Mouse (Mus musculus) mouse embryonic stem cell (cell line): ENCODE measurements around the gene Rph3a.

Source experiments
- in situ Hi-C, 2 experiments: fragments of 300-500 bp; cut with MboI; formaldehyde crosslinking; loops; 1 replicate in 1 of 2; 3 replicates in 1 of 2; pipeline ENCODE4 v1.14.3; 2019 to 2020; ENCODE audit warnings: low sequenced_read_pairs in 2 of 2, low pct_unique_long_range_greater_than_20kb in 1 of 2, mixed read lengths in 1 of 2; ENCODE audit not compliant: unreplicated experiment in 1 of 2

Rph3a gene

DNA sequence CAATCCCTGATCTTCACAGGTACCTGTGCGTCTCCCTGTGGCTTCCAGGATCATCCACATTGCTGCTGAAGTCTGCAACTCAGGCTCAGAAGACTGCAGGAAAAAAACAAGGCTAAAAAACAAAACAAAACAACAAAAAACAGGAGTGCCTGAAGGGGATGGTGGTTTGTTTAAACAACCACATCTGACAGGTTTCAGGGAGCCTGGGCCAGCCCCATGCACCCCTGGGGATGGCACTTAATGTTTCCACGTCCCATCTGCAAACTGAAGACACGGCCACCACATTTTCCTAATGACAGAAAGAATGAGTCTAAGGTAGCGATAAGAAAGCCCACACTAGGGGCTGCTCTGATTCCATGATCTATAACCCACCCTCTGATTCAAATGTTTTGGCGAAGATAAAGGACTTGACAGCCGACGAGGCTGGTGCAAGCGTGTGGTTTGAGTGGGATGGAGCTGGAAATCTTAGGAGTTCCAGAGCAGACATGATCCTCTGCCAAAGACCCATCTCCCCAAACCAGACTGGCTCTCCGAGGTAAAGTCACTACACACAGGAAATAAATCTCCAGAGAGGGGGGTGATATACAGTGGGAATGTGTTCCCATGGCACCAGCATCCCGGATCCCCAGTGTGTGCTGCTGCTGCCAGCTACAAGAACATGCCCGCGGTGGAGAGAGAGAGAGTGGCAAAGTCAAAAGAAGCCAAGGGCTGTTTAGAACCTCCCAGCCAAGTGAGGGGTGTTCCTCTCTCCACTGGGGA, at the start of gene Rph3a:
TSS of gene Rph3a (minus strand) at position 282 of the 759 bp plus-strand sequence.
- in situ Hi-C loops: no loop called here

DNA sequence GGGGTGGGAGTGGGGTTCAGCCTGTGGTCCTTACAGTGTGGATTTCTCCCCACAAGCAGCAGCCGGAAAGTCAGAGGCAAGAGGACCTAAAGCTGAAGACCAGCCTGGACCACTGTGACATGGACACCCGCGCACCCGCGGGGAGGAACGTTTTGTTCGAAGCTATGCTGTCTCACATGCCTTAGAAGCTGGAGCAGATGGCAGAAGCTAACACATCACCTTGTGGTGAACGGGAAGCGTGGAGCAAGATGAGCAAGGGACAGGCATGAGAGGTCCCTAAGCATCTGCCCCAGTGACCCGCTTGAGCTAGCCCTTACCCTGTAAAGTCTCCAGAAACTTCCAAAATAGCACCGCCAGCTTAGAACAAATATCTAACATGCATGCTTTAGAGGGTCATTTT, 48.4 kb upstream of the Rph3a start:
- in situ Hi-C loops: no loop called here

DNA sequence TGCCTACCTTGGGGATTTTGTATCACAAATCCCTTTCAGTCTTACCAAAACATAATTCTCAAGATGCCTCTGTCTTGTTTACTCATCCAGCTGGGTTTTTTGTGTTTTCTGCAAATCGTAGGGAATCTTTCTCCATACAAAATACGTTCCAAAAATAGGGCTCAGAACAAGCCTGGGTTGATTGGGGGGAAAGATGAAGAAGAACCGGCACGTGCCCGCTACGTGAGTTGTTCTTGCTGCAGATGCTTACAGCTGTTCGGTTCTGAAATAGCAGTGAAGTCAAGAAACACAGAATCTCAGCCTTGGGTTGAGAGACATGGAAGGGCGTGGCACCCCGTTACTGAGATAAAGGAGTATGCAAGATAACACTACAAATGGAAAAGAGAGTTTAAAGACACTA, 44.0 kb upstream of the Rph3a start:
- in situ Hi-C loops: no loop called here

DNA sequence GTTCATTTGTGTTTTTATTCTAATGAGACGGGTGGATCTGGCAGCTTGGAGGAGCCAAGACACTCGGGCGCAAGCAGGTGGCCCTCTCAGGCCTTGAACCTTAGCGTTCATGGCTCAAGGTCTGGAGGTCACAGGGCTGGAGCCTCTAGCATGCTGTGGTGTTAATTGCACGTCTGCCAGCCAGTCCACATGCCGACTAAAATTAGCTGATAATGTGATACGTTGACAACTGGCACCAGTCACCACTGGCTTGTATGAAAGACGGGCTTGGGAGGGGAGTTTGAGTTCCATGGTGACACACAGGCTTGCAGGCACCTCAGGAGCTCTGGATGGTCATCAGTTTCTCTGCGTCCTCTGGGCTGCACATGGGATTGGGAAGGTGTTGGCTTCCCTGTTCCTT, 31.9 kb upstream of the Rph3a start:
- in situ Hi-C loops: no loop called here

DNA sequence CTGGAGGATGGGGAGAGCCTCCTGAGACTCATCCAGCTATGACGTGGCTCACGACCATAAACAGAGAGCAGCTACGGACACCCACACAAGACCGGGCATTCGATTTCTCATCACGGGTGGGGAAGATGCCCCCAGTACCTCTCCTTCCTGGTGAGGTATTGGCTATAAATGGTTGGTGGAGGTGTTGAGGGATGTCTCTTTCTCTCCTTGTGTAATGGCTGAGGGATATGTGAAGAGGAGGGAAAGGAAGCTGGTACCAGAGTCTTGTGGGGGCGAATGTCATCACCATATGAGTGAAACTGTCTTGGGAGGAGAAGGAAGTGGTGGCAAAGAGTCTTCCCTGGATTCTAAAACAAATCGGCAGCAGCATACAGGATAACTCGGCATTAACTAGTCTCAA, 29.6 kb upstream of the Rph3a start:
- in situ Hi-C loops: no loop called here

DNA sequence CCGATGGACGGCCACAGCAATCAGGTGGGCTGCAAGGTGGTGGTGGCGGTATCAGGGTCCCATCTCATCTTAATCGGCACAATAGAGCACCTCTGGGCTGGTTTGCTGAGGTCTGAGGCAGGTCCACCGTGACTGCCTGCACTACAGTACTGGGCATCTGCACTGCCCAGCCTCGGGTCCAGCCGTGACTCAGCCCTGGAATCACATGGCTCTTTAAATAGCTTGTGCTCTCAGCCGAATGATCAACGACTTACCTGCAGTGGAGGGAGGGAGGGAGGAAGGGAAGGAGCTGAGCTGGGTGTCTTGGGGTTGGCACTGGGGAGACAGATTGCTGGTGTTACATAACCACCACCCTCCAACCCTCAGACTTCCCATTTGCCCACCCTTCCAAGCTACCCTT, 20.3 kb upstream of the Rph3a start:
- in situ Hi-C loops: no loop called here

DNA sequence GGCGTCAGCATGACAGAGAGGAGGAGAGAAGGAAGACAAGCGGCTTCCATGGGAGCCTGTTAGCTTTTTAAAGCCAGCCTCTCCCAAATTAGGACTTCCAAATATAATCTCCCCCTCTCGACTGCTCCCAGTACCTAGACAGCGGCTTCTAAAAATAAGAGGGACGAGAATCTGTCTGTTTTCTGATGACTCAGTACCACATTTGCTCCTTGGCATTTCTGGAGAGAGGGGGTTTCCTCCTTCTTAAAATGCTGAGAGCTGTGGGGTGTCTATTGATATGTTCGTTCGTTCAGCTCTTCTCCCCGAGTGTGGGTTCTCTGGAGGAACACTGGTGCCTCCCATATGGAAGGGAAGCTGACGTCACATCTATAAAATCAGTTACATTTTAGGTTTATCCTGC, 9.6 kb upstream of the Rph3a start:
- in situ Hi-C loops: no loop called here

DNA sequence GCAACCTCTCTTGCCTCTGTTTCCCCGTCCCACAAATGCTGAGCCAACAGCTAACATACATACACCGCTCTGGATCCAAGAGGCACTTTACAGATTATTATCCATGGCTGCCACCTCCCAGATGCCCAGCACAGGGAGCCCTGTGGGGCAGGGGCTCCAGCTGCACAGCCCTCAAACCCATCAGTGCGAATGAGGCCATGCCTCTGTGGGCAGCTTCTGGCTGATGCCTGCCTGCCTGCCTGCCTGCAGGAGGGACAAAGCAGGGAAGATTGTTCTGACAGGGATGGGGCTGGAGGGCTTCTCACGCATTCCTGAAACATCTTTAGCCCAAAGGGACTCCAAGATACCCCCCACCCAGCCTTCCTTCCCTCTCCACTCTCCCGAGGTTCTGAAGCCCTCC, 7.8 kb upstream of the Rph3a start:
- in situ Hi-C loops: no loop called here

DNA sequence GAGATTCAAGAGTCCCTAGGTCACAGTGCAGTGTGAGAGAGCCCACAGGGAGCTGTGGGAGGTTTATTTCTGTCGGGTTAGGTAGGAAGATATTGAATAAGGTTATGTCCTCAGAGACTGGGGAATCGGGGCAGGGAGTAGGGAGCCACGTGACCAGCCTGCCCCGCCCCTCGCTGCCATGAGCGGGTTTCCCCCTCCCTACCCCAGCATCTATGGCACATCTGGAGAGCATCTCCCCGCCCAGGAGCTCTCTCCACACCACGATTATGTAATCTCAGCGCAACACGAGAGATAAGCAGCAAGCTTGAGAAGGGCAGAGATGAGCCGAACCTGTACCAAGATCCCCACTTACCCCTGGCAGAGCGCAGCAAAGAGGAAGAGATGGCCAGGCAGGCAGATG, 6.5 kb upstream of the Rph3a start:
- in situ Hi-C loops: no loop called here

DNA sequence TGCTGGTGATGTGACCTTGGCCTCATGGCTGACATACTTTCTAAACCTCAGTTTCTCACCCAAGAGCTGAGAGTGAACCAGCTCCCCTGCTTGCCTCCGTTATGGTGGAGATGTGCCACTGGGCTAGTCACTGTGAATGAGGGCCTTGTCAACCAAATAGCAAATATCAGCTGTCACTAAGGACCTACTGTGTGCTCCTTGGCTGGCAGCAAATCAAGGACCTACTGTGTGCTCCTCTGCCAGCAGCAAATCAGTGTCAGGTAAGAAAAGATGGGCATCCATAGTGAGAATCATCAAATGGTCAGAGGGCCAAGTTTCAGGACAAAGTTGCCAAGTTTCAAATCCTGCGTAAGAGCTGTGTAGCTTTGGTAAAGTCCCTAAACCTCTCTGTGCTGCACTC, 4.6 kb upstream of the Rph3a start:
- in situ Hi-C loops: no loop called here

DNA sequence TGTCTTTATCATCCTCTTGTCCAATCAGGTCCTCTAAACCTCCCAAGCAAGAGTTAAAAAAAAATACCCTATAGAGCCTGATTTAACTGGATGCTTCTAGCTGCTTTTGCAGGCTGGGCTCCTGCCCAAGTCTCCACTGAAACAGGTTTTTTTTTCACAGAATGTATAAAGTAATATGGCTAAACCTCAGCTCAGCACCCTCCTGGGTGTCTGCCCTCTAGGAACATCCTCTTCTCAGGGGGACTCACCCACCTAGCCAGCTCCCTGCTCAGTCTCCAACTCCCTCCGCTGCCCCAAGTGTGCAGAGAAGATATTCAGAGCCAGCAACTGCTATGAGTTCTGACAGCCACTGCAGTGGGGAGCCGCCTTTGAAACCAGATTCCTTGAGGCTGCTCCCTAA, 2.1 kb upstream of the Rph3a start:
- in situ Hi-C loops: no loop called here

DNA sequence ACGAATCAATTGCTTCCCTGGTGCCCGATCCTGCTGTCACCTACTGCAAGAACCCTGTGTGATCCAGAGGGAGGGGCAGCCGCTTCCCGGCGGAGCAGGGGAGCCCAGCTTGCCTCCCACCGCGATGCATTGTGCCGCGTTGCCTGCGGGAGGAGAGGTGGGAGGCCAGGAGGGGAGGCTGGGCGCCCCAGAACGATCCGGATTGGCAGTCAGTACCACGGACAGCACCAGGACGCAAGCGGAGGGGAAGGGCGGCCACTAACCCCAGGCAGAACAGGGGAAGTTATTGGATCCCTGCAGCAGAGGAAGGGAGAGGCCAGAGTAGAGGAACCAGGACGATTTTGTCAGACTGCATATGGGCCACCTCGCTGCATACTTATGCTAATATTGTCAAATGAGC, 486 bp downstream of the Rph3a start:
- in situ Hi-C loops: no loop called here

DNA sequence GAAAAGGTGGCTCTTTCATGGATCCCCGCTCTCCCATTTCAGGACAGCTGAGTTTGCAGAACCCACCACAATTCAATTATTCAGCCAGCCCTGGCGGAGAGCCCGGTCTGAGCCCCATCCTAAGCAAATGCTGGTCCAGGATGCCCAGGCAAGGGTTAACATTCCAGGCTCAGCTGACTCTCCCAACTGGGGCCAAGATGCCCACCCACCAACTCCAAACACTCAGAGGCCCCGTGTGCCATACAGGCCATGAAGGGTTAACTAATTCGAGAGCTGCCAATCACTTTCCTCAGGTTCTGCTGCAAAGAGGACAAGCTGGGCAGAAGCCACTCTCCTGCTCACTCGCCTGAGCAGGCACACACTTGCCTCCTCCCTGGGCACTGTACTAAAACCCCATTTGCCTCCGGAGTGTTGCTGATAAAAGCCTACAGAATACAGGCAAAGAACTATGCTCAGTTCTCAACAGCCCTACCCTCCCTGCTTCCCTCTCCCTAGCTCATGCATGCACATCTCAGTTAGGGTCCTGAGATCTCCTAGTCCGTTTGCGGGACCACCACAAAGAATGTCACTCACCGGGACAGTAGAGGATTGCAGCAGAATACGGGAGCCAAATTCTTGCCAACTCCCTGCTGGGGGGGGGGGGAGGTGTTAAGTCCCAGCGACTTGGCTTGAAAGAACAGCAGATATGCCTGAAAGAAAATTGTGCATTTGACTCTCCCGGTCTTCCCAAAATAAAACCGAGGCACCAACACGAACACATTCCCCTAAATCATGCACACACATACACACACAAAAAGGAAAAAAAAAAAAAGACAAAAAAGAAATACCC, 1.3 kb downstream of the Rph3a start:
- in situ Hi-C loops: no loop called here

DNA sequence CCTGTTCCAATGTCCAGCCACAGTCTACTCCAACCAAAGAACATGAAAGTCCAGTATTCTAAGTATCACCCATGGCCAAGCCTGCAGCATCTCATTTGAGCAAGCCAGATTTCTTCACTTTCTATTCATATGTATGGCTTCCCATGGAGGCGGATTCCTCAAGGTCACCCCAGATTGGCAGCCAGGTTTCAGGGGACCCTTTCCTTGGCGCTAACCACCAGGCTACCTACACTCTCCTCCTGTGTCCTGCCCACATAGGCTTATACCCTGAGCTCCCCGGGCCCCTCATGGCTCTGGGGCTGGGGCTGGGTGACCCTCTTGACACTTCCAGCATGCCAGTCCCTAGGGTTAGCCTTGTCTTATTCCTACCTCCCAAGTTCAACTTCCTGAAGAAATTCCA, 2.3 kb downstream of the Rph3a start:
- in situ Hi-C loops: no loop called here

DNA sequence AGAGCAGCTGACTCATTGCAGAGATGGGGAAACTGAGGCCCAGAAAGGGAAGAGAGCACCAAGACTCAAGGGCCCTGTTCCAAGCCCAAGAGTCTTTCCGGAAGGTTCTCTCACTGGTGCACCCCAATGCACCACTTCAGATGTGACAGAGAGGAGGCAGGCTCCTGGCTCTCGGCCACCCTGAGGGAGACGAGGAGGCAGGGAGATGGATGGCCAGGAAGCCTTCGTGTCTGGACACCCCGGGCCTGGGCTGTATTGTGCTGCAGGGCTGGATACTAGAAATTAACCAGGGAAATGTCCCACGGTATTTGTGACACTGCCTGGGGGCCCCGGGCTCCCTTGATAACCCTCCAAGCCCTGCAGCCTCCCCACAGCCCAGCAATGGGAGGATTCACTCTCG, 2.8 kb downstream of the Rph3a start:
- in situ Hi-C loops: no loop called here

DNA sequence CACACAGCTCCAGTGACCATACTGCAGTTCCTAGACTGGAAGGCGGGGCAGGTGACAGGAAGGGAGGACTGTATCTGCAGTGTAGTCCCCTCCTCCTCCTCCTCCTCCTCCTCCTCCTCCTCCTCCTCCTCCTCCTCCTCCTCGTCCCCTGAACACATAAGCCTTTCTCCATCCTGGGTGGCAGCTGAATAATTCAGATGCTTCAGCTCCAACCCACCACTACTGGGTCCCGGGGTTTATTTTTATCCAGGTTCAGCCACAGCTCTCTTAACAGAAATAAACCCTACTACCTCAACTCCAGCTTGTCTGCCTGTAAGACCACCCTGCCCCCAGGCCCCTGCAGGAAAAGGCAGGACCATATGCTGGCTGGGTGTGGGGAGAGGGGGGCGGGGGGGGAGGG, 3.7 kb downstream of the Rph3a start:
- in situ Hi-C loops: no loop called here

DNA sequence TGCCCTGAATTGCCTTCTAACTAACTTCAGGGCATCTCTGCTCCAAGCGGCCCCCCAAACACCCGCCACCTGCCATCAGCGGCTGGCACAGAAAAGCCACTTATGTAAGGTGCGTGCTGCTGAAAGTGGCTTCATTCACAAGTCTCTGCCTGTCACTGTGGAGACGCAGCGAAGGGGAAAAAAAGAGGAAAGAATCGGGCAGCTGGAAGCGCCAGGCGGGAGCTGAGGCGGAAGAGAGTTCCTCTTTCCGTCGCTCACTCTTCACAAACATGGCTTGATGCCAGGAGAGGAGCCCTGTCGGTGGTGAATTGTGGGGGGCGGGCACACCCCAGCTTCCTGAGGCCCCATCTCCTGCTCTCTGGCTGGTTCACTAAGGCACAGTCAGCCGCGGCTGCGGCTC, 6.1 kb downstream of the Rph3a start:
- in situ Hi-C loops: no loop called here

DNA sequence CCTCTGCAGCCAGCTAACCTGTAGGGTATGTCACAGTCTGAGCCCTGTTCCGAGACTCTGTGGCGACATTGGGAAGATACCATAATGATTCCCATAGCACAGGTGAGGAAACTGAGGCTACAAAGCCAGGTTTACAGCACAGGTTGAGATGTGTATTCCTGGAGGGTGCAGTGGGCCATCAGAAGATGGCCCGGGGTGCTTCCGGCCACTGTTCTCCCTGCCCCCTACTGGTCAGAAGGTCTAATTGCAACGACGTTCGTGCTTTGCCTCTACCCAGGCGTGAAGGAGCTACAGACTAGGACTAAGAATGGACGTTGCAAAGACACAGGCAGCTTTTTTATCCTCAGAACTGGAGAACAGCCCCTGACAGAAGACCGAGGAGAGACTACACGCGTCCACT, 10.3 kb downstream of the Rph3a start:
- in situ Hi-C loops: no loop called here

DNA sequence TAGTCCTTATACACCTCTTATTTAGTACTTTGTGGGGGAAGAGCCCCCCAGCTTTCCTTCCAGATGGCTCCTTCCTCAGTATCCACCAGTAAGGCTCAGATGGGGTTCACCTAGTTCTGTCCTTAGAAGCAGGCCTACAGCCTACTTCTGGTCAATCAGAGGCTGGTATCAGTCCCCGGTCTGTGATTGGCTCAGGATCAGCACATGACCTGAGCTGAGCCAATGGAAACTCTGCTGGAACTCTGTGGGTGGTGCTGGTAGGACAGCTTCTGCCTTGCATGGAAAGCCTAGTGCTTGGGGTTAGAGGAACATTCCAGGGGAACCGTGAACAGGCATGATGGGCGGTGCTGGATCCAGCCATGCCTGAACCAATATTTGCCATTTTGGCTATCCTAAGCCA, 21.5 kb downstream of the Rph3a start:
- in situ Hi-C loops: loop anchor here (10.0 kb wide), 1 partner anchor 144 kb away; the partner anchor contains the start of gene Oas1f (in 2 of the 2)

DNA sequence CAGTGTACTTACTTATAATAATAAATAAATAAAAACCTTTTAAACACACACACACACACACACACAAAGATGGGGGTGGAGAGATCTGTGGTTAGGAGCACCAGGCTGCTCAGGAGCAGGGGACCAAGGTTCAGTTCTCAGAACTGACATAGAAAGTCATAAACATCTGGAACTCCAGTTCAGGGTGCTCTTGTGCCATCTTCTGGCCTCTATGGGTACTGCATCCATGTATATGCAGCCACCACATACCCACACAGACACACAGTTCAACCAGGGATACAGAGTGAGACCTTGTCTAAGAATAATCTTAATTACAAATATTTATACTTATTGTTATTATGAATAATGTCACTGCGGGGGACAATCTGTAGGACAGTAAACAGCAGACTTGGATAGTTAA, 26.9 kb downstream of the Rph3a start:
- in situ Hi-C loops: loop anchor here (10.0 kb wide), 1 partner anchor 138 kb away; the partner anchor contains the start of gene Oas1f (in 2 of the 2)
